Mouse (Mus musculus): ENCODE measurements around the gene Olfr320. TPM values are rescaled to one million over a fixed set of nuclear protein-coding genes. Genes with fewer than 3 reads are reported as not detected.

Gene Olfr320
- not detected in 2 replicates for polyA plus RNA-seq (2015; fragmentation: Nextera tagmentation; extraction: Ambion mirVana)

DNA sequence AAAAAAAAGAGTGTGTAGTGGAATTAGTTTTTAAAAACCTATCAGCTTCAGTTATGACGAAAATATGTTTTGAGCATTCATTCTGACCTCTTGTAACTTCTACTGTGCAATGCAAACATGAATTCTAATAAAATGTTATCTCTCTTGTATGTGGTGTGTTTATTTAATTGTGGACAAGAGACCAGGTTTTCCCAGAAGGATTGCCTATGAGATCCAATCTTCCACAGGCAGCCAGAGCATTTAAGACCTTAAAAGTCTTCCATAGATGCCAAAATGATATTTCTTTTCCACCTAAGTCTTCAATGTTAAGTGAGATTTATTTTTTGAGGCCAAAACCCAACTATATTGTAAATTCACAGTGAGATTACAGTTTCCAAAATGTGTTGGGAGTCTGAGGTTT lies at the start of gene Olfr320:
Gene Olfr320 (plus strand): TSS at position 301 of the 400 bp plus-strand sequence.
- Histone ChIP-seq H3K9ac (replicated peaks; ENCODE audit: low read depth, low read length) (no peak within 1 kb of the TSS), H3K4me2 (ENCODE audit: low read length) (no peak within 1 kb of the TSS), H3K9me3 (ENCODE audit: control insufficient read depth, low read length) (no peaks in the 10 kb centered on the region), H3K36me3 (ENCODE audit: control insufficient read depth, insufficient read depth) (no peaks in the 10 kb centered on the region), H3K27ac (ENCODE audit: low read length) (no peak within 1 kb of the TSS), H3K4me1 (replicated peaks; ENCODE audit: control insufficient read depth, insufficient read depth, low read length) (no peaks in the 10 kb centered on the region), H3K4me3 (replicated peaks; ENCODE audit: low read length) (no peak within 1 kb of the TSS), H3K27me3 (replicated peaks; ENCODE audit: control insufficient read depth, insufficient read depth, low read length) (no peaks in the 10 kb centered on the region)
- WGBS: 90% methylated on average over 1 of the region's 1 CpGs
- ATAC-seq: no peak

DNA sequence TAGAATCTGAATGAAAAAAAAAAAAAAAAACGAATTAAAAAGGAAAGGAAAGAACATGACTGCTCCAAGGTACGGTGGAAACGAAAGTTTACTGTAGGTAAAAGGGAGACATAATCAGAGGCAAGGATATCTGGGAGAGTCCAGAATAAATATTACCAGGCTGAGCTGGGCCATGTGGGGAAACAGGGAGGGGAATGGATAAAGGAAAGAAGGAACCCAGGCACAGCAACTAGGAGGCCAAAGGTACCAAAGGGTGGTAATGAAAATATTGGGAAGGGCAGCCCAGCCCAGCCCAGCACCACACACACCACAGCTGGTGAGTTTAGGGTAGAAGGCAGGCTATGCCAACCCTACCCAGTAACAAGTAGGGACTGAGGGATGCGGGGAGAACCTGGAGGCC lies 46.0 kb upstream of the Olfr320 start:
- WGBS: 63% methylated on average over 4 of the region's 4 CpGs
- H3K27me3 ChIP-seq (replicated peaks; ENCODE audit: control insufficient read depth, insufficient read depth, low read length): no peaks in the 10 kb centered on the region
- no peaks in the 10 kb centered on the region for H3K4me1 ChIP-seq (replicated peaks; ENCODE audit: control insufficient read depth, insufficient read depth, low read length)
- ATAC-seq: no peak
- no peaks in the 10 kb centered on the region for H3K9me3 ChIP-seq (ENCODE audit: control insufficient read depth, low read length)
- no peak overlapping the region for H3K4me3 ChIP-seq (replicated peaks; ENCODE audit: low read length)
- H3K9ac ChIP-seq (replicated peaks; ENCODE audit: low read depth, low read length): no peak overlapping the region
- H3K36me3 ChIP-seq (ENCODE audit: control insufficient read depth, insufficient read depth): no peaks in the 10 kb centered on the region
- no peak overlapping the region for H3K27ac ChIP-seq (ENCODE audit: low read length)
- H3K4me2 ChIP-seq (ENCODE audit: low read length): no peak overlapping the region

- Histone ChIP-seq H3K4me2 (ENCODE audit: low read length) (no peak overlapping the region), H3K36me3 (ENCODE audit: control insufficient read depth, insufficient read depth) (no peaks in the 10 kb centered on the region), H3K27me3 (replicated peaks; ENCODE audit: control insufficient read depth, insufficient read depth, low read length) (0 out of 2 replicates have a peak, but pooled peaks cover 2% of the 10 kb centered on the region), H3K27ac (ENCODE audit: low read length) (no peak overlapping the region), H3K4me3 (replicated peaks; ENCODE audit: low read length) (no peak overlapping the region), H3K9me3 (ENCODE audit: control insufficient read depth, low read length) (no peaks in the 10 kb centered on the region), H3K9ac (replicated peaks; ENCODE audit: low read depth, low read length) (no peak overlapping the region), H3K4me1 (replicated peaks; ENCODE audit: control insufficient read depth, insufficient read depth, low read length) (peaks cover 10% of the 10 kb centered on the region)
- WGBS: 29% methylated on average over 4 of the region's 4 CpGs
- peak; percentile 47; the same call in 1 of the 2 replicates for ATAC-seq
These were observed 44.4 kb upstream of the Olfr320 start for GRCm38 (mm10) chr11:58636376-58636977.

GRCm38 (mm10) chr11:58638176-58638701 lies 42.7 kb upstream of the Olfr320 start:
- Histone ChIP-seq H3K27me3 (replicated peaks; ENCODE audit: control insufficient read depth, insufficient read depth, low read length) (0 out of 2 replicates have a peak, but pooled peaks cover 2% of the 10 kb centered on the region), H3K27ac (ENCODE audit: low read length) (no peak overlapping the region), H3K9me3 (ENCODE audit: control insufficient read depth, low read length) (no peaks in the 10 kb centered on the region), H3K4me3 (replicated peaks; ENCODE audit: low read length) (no peak overlapping the region), H3K4me1 (replicated peaks; ENCODE audit: control insufficient read depth, insufficient read depth, low read length) (peaks cover 10% of the 10 kb centered on the region), H3K4me2 (ENCODE audit: low read length) (no peak overlapping the region), H3K36me3 (ENCODE audit: control insufficient read depth, insufficient read depth) (no peaks in the 10 kb centered on the region), H3K9ac (replicated peaks; ENCODE audit: low read depth, low read length) (no peak overlapping the region)
- 69% methylated on average over 7 of the region's 7 CpGs for WGBS
- ATAC-seq: no peak

DNA sequence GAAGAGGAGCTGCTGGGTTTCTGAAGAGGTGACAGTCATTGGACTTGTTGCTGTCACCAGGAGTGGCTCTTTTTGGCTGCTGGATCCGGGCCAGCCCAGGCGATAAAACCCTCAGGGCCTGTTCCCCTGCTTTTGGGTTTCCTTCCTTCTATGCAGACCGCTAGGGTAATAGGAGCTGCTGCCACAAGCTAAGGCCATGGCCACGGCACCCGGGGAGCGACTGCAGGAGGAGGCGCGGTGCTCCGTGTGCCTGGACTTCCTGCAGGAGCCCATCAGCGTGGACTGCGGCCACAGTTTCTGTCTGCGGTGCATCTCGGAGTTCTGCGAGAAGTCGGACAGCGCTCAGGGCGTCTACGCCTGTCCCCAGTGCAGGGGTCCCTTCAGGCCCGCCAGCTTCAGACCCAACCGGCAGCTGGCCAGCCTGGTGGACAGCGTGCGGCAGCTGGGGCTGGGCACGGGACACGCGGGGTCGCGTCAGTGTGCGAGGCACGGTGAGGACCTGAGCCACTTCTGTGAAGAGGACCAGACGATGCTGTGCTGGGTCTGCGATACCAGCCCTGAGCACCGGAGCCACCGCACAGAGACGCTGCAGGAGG lies 40.5 kb upstream of the Olfr320 start, which contains the start of gene Trim58:
Gene Trim58 (plus strand): TSS at position 194 of the 596 bp plus-strand sequence.
- no peak for ATAC-seq
- H3K9me3 ChIP-seq (ENCODE audit: control insufficient read depth, low read length): no peaks in the 10 kb centered on the region
- peak within 1 kb of the TSS; percentile 43 for H3K9ac ChIP-seq (replicated peaks; ENCODE audit: low read depth, low read length)
- H3K4me2 ChIP-seq (ENCODE audit: low read length): peak within 1 kb of the TSS; percentile 84
- 0 out of 2 replicates have a peak, but pooled peaks cover 2% of the 10 kb centered on the region for H3K27me3 ChIP-seq (replicated peaks; ENCODE audit: control insufficient read depth, insufficient read depth, low read length)
- no peaks in the 10 kb centered on the region for H3K36me3 ChIP-seq (ENCODE audit: control insufficient read depth, insufficient read depth)
- peaks cover 10% of the 10 kb centered on the region for H3K4me1 ChIP-seq (replicated peaks; ENCODE audit: control insufficient read depth, insufficient read depth, low read length)
- H3K4me3 ChIP-seq (replicated peaks; ENCODE audit: low read length): peak within 1 kb of the TSS; percentile 41
- 2% methylated on average over 34 of the region's 34 CpGs for WGBS
- H3K27ac ChIP-seq (ENCODE audit: low read length): no peak within 1 kb of the TSS

GRCm38 (mm10) chr11:58641057-58641456 lies 39.8 kb upstream of the Olfr320 start:
- Histone ChIP-seq H3K36me3 (ENCODE audit: control insufficient read depth, insufficient read depth) (no peaks in the 10 kb centered on the region), H3K27ac (ENCODE audit: low read length) (no peak overlapping the region), H3K4me1 (replicated peaks; ENCODE audit: control insufficient read depth, insufficient read depth, low read length) (peaks cover 10% of the 10 kb centered on the region), H3K9ac (replicated peaks; ENCODE audit: low read depth, low read length) (peak overlapping the region; percentile 43; the same call in 1 of the 2 replicates), H3K4me2 (ENCODE audit: low read length) (peak overlapping the region; percentile 84), H3K9me3 (ENCODE audit: control insufficient read depth, low read length) (no peaks in the 10 kb centered on the region), H3K4me3 (replicated peaks; ENCODE audit: low read length) (peak overlapping the region; percentile 41; the same call in 1 of the 2 replicates), H3K27me3 (replicated peaks; ENCODE audit: control insufficient read depth, insufficient read depth, low read length) (0 out of 2 replicates have a peak, but pooled peaks cover 2% of the 10 kb centered on the region)
- no peak for ATAC-seq
- WGBS: 25% methylated on average over 14 of the region's 14 CpGs

GRCm38 (mm10) chr11:58641638-58642358 lies 39.1 kb upstream of the Olfr320 start:
- 0 out of 2 replicates have a peak, but pooled peaks cover 2% of the 10 kb centered on the region for H3K27me3 ChIP-seq (replicated peaks; ENCODE audit: control insufficient read depth, insufficient read depth, low read length)
- no peak overlapping the region for H3K27ac ChIP-seq (ENCODE audit: low read length)
- 76% methylated on average over 13 of the region's 13 CpGs for WGBS
- H3K36me3 ChIP-seq (ENCODE audit: control insufficient read depth, insufficient read depth): no peaks in the 10 kb centered on the region
- H3K9ac ChIP-seq (replicated peaks; ENCODE audit: low read depth, low read length): no peak overlapping the region
- no peaks in the 10 kb centered on the region for H3K9me3 ChIP-seq (ENCODE audit: control insufficient read depth, low read length)
- peaks cover 10% of the 10 kb centered on the region for H3K4me1 ChIP-seq (replicated peaks; ENCODE audit: control insufficient read depth, insufficient read depth, low read length)
- no peak for ATAC-seq
- no peak overlapping the region for H3K4me3 ChIP-seq (replicated peaks; ENCODE audit: low read length)
- H3K4me2 ChIP-seq (ENCODE audit: low read length): no peak overlapping the region

GRCm38 (mm10) chr11:58643350-58643749 lies 37.5 kb upstream of the Olfr320 start:
- H3K27ac ChIP-seq (ENCODE audit: low read length): no peak overlapping the region
- H3K4me1 ChIP-seq (replicated peaks; ENCODE audit: control insufficient read depth, insufficient read depth, low read length): peaks cover 10% of the 10 kb centered on the region
- no peak overlapping the region for H3K4me3 ChIP-seq (replicated peaks; ENCODE audit: low read length)
- ATAC-seq: no peak
- no peak overlapping the region for H3K4me2 ChIP-seq (ENCODE audit: low read length)
- WGBS: 33% methylated on average over 6 of the region's 6 CpGs
- H3K27me3 ChIP-seq (replicated peaks; ENCODE audit: control insufficient read depth, insufficient read depth, low read length): 0 out of 2 replicates have a peak, but pooled peaks cover 2% of the 10 kb centered on the region
- no peak overlapping the region for H3K9ac ChIP-seq (replicated peaks; ENCODE audit: low read depth, low read length)
- H3K9me3 ChIP-seq (ENCODE audit: control insufficient read depth, low read length): no peaks in the 10 kb centered on the region
- H3K36me3 ChIP-seq (ENCODE audit: control insufficient read depth, insufficient read depth): no peaks in the 10 kb centered on the region

GRCm38 (mm10) chr11:58655151-58655550 lies 25.7 kb upstream of the Olfr320 start:
- H3K9ac ChIP-seq (replicated peaks; ENCODE audit: low read depth, low read length): no peak overlapping the region
- no peaks in the 10 kb centered on the region for H3K27me3 ChIP-seq (replicated peaks; ENCODE audit: control insufficient read depth, insufficient read depth, low read length)
- no peaks in the 10 kb centered on the region for H3K36me3 ChIP-seq (ENCODE audit: control insufficient read depth, insufficient read depth)
- H3K9me3 ChIP-seq (ENCODE audit: control insufficient read depth, low read length): no peaks in the 10 kb centered on the region
- no peaks in the 10 kb centered on the region for H3K4me1 ChIP-seq (replicated peaks; ENCODE audit: control insufficient read depth, insufficient read depth, low read length)
- H3K27ac ChIP-seq (ENCODE audit: low read length): no peak overlapping the region
- 94% methylated on average over 3 of the region's 3 CpGs for WGBS
- H3K4me3 ChIP-seq (replicated peaks; ENCODE audit: low read length): no peak overlapping the region
- ATAC-seq: no peak
- no peak overlapping the region for H3K4me2 ChIP-seq (ENCODE audit: low read length)

Measured in forebrain, embryonic 16.5 days (tissue).